Mouse (Mus musculus): Measurements from ENCODE around the gene Tanc2.

- TF ChIP-seq CTCF (IDR thresholded peaks at IDR 0.05; ENCODE audit: low read depth) = no peak
- no peak for TF ChIP-seq EP300 (IDR thresholded peaks at IDR 0.05; ENCODE audit: low read depth)
Observed at GRCm38 (mm10) chr11:105828175-105828574, 238.4 kb downstream of the Tanc2 start.
